Mouse (Mus musculus) forebrain, embryonic 12.5 days (tissue): ENCODE results near the gene Syne4. TPM values are rescaled to one million over a fixed set of nuclear protein-coding genes. Genes with fewer than 3 reads are reported as not detected.

Experiments
- ATAC-seq: fragments of 200-750 bp; cut with Nextera tagmentation; 2 replicates; pipeline ENCODE4 v1.8.0; 2017; ENCODE audit warnings: moderate TSS enrichment; ENCODE audit not compliant: low FRiP score
- H3K27ac ChIP-seq: fragments of 300-500 bp; sonication (generic); 2 replicates; pipeline ENCODE4 v1.5.1; 2016; ENCODE audit warnings: mild to moderate bottlenecking
- H3K27me3 ChIP-seq: fragments of 300-500 bp; sonication (generic); 2 replicates; pipeline ENCODE4 v1.6.1; 2016; ENCODE audit warnings: mild to moderate bottlenecking
- H3K36me3 ChIP-seq: fragments of 300-500 bp; sonication (generic); replicated peaks from 2 replicates; pipeline ENCODE4 v1.6.1; 2016; ENCODE audit warnings: mild to moderate bottlenecking
- H3K4me1 ChIP-seq: fragments of 300-500 bp; sonication (generic); 2 replicates; pipeline ENCODE4 v1.6.1; 2016
- H3K4me2 ChIP-seq: fragments of 300-500 bp; sonication (generic); 2 replicates; pipeline ENCODE4 v1.6.1; 2016; ENCODE audit warnings: mild to moderate bottlenecking, moderate library complexity
- H3K4me3 ChIP-seq: fragments of 300-500 bp; sonication (generic); replicated peaks from 2 replicates; pipeline ENCODE4 v1.5.1; 2016; ENCODE audit warnings: mild to moderate bottlenecking
- H3K9ac ChIP-seq: fragments of 300-500 bp; sonication (generic); 2 replicates; pipeline ENCODE4 v1.6.1; 2016; ENCODE audit warnings: mild to moderate bottlenecking
- H3K9me3 ChIP-seq: fragments of 300-500 bp; sonication (generic); 2 replicates; pipeline ENCODE4 v1.6.1; 2016
- WGBS: fragments of 180-500 bp; shearing (Covaris S2); methylation state at CpG from one replicate; pipeline ENCODE4 v1.1.7; 2016; 5-methylcytosine and 5-hydroxymethylcytosine counted together
- polyA plus RNA-seq: library from polyadenylated mRNA; unstranded; fragments of >200 nt; fragmentation: Nextera tagmentation; extraction: Ambion mirVana; gene quantifications from 2 replicates; pipeline ENCODE4 v1.2.1, GENCODE M21; 2016

The Syne4 gene
- polyA plus RNA-seq, 1 experiment from 2014 or later = 21.8 TPM

DNA sequence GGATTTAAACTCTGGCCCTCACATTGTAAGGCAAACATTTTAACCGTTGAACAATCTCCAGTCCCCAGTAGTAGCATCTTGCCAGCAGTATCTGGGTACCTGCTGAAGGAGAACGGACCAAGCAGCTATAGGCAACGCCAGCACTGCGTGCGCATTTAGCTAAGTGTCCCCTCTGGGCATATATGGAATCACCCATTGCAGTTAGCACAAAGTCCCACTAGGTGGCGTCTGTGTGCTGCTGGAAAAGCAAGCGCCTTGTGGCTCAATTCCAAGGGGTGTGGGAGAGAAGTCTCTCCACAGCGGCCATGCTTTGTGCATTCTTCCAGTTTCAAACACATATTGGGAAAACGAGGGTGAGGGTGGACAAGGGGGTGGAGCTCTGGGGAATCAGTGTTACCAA, 21.8 kb downstream of the Syne4 start:
- WGBS = 2% methylated on average over 9 of the region's 9 CpGs
- H3K27me3 ChIP-seq = peaks cover 48% of the 10 kb centered on the region
- H3K4me1 ChIP-seq = peaks cover 20% of the 10 kb centered on the region
- H3K9ac ChIP-seq = no peak overlapping the region; the same call in 1 of the 2 replicates
- no peak overlapping the region for H3K4me3 ChIP-seq
- H3K9me3 ChIP-seq = no peaks in the 10 kb centered on the region
- ATAC-seq = peak; percentile 57
- H3K27ac ChIP-seq = no peak overlapping the region
- peak overlapping the region; percentile 11; the same call in 1 of the 2 replicates for H3K4me2 ChIP-seq
- H3K36me3 ChIP-seq = no peaks in the 10 kb centered on the region

DNA sequence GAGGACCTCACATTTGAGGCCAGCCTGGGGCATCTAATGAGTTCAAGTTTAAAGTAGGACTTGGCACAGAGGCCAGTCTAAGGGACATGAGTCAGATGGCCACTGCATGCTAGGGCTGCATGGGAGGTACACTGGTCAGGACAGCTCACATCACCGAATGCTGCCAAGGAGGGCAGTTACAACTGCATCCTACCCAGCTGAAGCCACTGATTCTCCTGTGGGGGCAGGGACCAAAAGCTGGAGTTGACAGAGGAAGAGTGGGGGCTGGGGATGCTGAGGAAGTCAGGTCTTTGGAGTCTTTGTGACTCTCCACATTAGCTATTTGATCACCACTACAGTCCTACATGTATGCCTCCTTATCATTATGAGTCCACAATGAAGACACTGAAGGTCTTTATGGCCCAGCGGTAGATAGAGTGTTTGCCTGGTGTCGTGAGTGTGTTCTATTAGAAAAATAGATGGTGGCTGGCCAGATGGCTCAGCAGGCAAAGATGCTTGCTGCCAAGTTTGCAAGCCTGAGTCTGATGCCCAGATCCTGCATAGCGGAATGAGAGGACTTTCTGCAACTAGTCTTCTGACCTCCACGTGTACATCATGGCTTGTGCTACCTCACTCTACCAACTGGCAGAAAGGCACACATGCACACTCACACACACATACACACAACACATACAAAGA, 25.0 kb downstream of the Syne4 start:
- WGBS = 67% methylated on average over 5 of the region's 5 CpGs
- no peak overlapping the region for H3K27ac ChIP-seq
- no peak for ATAC-seq
- peaks cover 42% of the 10 kb centered on the region for H3K27me3 ChIP-seq
- no peaks in the 10 kb centered on the region for H3K36me3 ChIP-seq
- no peaks in the 10 kb centered on the region for H3K9me3 ChIP-seq
- H3K4me1 ChIP-seq = no peaks in the 10 kb centered on the region
- H3K9ac ChIP-seq = no peak overlapping the region
- no peak overlapping the region for H3K4me2 ChIP-seq
- no peak overlapping the region for H3K4me3 ChIP-seq

DNA sequence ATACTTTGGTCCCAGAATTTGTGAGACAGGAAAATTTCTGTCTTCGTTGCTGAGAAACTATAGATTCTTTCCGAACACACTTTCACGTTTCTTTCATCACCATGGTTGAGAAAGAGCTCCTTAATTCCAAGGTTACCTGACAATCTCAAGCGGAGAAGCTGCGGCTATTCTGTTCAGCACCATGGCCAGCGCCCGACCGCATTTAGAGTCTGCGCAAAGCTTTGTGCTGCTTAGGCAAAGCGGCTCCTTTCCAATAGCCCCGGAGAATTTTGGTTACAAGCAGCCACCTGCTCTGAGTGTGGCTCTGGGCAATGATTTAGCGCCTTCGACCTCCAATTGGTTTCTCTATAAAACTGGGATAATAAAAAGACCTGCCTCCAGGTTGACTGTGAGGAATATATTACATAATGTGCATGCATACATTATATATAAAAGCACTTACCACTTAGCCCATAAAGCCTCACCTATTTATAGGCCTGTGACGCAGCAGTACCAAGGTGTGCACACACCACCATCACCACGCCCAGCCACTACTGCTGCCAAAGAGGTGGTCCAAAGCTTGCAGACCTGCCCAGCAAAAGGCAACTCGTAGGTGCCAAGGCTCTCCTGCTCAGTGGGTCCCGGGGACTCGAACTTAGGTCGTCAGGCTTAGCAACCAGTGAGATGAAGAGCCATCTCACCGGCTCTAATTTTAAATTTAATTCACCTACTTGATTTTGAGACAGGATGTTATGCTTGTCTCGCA, 32.2 kb downstream of the Syne4 start:
- ATAC-seq = no peak
- H3K4me2 ChIP-seq = no peak overlapping the region
- WGBS = 30% methylated on average over 21 of the region's 21 CpGs
- H3K4me3 ChIP-seq = no peak overlapping the region
- H3K36me3 ChIP-seq = no peaks in the 10 kb centered on the region
- no peaks in the 10 kb centered on the region for H3K9me3 ChIP-seq
- H3K27me3 ChIP-seq = peaks cover 58% of the 10 kb centered on the region
- H3K27ac ChIP-seq = no peak overlapping the region
- no peak overlapping the region for H3K9ac ChIP-seq
- no peaks in the 10 kb centered on the region for H3K4me1 ChIP-seq

DNA sequence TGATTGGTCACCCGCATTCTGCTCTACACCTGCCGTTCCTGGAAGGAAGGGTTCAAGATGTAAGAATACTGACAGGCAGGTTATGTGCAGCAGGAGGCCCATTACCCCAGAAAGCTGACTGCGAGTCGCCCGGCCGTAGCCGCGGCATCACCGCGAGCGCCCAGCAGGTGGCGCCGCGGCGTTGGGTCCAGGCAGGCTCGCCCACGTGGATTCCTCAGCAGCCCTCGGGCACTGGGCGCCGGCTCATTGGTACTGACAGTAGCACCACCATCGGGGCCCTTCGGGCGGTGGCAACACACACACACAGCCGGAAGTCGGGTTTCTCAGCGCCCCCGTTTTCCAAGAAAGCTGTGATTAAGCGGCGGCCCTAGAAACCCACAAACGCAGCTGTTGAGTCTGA, 33.2 kb downstream of the Syne4 start:
- WGBS = 4% methylated on average over 30 of the region's 30 CpGs

DNA sequence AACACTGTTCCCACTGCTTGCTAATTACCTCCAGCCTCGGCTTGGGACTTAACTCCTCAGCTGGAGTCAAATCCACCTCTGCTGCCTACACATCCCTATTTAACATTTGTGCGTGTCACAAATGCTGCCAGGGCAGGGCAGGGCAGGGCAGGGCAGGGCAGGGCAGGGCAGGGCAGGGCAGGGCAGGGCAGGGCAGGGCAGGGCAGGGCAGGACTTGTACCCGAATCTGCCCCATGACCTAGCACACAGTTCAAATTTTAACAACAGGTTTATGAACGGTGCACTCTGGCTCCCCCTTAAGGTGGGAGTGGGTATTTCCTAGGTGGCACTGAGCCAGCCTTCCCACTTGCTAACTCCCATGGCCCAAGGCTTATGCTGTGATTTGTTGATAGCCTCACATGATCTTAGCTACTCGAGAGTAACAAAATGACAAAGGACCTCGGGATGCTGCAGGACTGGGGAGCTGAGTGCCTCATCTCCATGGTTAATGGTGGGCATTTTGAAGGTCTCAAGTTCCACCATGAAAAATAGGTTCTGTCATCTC, 38.7 kb downstream of the Syne4 start:
- peaks cover 13% of the 10 kb centered on the region for H3K36me3 ChIP-seq
- H3K27ac ChIP-seq = no peak overlapping the region
- ATAC-seq = peak; percentile 65
- H3K27me3 ChIP-seq = peaks cover 16% of the 10 kb centered on the region
- H3K4me2 ChIP-seq = no peak overlapping the region
- no peaks in the 10 kb centered on the region for H3K9me3 ChIP-seq
- H3K9ac ChIP-seq = no peak overlapping the region
- no peak overlapping the region for H3K4me3 ChIP-seq
- peaks cover 14% of the 10 kb centered on the region for H3K4me1 ChIP-seq
- WGBS = 18% methylated on average over 6 of the region's 6 CpGs

More for the DNA sequence above, 33.2 kb downstream of the Syne4 start:
- Histone ChIP-seq H3K27me3 (peaks cover 54% of the 10 kb centered on the region), H3K4me3 (peak overlapping the region; percentile 11; the same call in 1 of the 2 replicates), H3K4me1 (no peaks in the 10 kb centered on the region), H3K36me3 (no peaks in the 10 kb centered on the region), H3K27ac (no peak overlapping the region), H3K4me2 (peak overlapping the region; percentile 36), H3K9me3 (no peaks in the 10 kb centered on the region), H3K9ac (no peak overlapping the region)
- ATAC-seq = peak; percentile 75

DNA sequence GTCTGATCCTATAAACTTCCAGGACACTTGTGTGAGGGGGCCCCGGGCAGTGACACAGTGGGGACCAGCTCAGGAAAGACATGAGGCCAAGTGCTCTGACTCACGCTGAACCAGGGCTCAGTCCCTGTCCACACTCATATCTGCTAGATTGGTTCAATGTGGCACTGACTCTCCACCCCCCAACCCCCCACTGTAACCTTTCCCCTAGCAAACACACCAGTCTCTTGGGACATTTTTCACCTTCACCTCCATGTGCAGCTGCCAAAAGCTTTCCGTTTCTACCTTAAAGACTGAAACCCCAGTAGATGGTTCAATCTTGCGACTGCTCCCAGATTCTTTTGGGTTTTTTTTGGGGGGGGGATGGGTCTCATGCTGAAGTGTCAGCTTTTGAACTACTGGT, 39.5 kb downstream of the Syne4 start:
- H3K4me1 ChIP-seq = peaks cover 20% of the 10 kb centered on the region
- H3K9ac ChIP-seq = no peak overlapping the region
- no peak overlapping the region for H3K4me2 ChIP-seq
- peaks cover 13% of the 10 kb centered on the region for H3K36me3 ChIP-seq
- no peaks in the 10 kb centered on the region for H3K9me3 ChIP-seq
- H3K27me3 ChIP-seq = peaks cover 9% of the 10 kb centered on the region
- WGBS = 77% methylated on average over 4 of the region's 4 CpGs
- peak; percentile 49; the same call in 1 of the 2 replicates for ATAC-seq
- H3K4me3 ChIP-seq = no peak overlapping the region
- H3K27ac ChIP-seq = 0 out of 2 replicates have a peak overlapping the region, but pooled peaks have one; percentile 31

DNA sequence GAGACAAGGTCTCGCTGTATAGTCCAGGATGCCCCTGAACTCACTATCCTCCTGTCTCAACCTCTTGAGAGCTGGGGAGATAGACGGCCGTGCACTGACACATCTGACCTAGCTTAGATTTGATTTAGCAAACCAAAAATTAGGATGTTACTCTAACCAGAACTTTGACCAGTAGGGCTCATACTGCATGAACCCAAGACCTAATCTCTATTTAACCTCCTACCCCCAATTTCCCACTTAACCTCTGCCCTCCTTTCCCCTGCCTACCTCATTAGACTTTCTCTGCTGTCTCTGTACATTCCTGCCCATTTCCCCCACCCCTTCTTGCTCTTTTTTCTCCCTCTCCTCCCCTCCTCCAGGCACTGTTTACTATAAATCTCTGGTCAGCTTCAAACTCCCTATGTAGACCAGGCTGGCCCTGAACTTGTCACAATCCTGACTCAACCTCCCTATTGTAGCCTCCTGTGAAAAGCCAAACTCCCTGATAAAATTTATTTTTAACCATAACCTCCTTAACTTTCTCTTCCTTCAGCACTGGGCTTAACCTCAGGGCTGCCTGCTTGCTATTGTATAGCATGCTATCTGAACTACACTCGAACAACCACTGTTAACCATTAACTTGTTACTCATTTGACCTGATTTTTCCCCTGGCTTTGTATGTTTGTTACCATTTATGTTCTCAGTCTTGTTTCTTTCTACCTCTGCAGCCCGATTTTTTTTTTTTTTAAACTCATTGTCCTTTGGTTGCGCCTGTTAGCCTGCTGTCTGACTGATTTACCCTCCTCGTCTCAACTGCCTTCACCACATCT, 44.0 kb downstream of the Syne4 start:
- no peaks in the 10 kb centered on the region for H3K27me3 ChIP-seq
- H3K27ac ChIP-seq = no peak overlapping the region
- H3K4me3 ChIP-seq = no peak overlapping the region
- WGBS = 81% methylated on average over 7 of the region's 7 CpGs
- H3K4me2 ChIP-seq = no peak overlapping the region
- no peak overlapping the region for H3K9ac ChIP-seq
- no peaks in the 10 kb centered on the region; the same call in 1 of the 2 replicates for H3K9me3 ChIP-seq
- peaks cover 58% of the 10 kb centered on the region for H3K4me1 ChIP-seq
- no peak for ATAC-seq
- peaks cover 29% of the 10 kb centered on the region for H3K36me3 ChIP-seq

DNA sequence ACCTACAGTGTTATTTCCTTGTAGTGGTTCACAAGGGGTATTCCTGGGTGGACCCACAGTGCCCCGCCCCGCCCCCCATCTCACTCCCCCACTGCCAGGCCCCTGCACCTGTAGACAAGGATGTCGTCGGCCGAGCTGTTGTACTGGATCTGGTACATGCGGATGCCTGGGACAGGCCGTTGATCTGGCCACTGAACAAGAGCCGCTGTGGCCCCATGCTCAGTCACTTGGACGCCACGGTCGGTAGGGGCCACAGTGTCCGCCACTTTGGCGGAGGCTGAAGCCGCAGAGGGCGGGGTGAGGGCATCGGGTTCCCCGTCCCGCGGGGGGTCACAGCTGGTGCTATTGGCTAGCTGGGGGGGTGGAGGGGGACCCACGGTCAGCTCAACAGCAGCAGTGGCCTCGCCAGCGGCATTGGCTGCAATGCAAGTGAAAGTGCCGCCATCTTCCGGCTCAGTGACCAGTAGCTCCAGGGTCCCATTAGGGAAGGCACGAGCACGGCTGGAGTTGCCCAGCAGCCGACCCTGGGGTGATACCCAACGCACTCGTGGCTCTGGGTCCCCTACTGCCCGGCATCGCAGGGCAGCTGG, 44.8 kb downstream of the Syne4 start:
- Histone ChIP-seq H3K9ac (no peak overlapping the region), H3K4me3 (no peak overlapping the region), H3K9me3 (no peaks in the 10 kb centered on the region; the same call in 1 of the 2 replicates), H3K4me2 (no peak overlapping the region), H3K4me1 (peaks cover 51% of the 10 kb centered on the region), H3K27ac (no peak overlapping the region), H3K27me3 (peaks cover 8% of the 10 kb centered on the region; the same call in 1 of the 2 replicates), H3K36me3 (peaks cover 29% of the 10 kb centered on the region)
- 93% methylated on average over 31 of the region's 31 CpGs for WGBS
- no peak for ATAC-seq

DNA sequence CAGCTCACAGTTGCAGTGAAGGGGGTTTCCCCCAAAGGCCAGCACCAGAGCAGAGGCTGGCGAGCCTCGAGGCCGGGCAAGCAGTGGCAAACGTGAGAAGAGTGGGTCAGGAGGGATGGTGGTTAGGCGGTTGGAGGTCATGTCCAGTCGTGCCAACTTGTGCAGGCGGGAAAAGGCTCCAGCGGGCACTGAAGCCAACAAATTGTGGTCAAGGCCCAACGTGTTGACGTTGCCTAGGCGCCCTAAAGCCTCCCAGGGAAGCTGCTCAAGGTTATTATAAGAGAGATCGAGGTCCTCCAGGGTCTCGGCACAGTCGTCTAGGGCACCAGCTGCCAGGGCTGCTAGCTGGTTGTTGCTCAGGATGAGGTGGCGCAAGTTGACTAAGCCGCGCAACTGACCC, 45.4 kb downstream of the Syne4 start:
- Histone ChIP-seq H3K4me1 (peaks cover 49% of the 10 kb centered on the region), H3K36me3 (peaks cover 26% of the 10 kb centered on the region), H3K27me3 (peaks cover 14% of the 10 kb centered on the region; the same call in 1 of the 2 replicates), H3K4me2 (no peak overlapping the region), H3K27ac (no peak overlapping the region), H3K9me3 (no peaks in the 10 kb centered on the region; the same call in 1 of the 2 replicates), H3K4me3 (no peak overlapping the region), H3K9ac (no peak overlapping the region)
- ATAC-seq = no peak
- WGBS = 93% methylated on average over 17 of the region's 17 CpGs

DNA sequence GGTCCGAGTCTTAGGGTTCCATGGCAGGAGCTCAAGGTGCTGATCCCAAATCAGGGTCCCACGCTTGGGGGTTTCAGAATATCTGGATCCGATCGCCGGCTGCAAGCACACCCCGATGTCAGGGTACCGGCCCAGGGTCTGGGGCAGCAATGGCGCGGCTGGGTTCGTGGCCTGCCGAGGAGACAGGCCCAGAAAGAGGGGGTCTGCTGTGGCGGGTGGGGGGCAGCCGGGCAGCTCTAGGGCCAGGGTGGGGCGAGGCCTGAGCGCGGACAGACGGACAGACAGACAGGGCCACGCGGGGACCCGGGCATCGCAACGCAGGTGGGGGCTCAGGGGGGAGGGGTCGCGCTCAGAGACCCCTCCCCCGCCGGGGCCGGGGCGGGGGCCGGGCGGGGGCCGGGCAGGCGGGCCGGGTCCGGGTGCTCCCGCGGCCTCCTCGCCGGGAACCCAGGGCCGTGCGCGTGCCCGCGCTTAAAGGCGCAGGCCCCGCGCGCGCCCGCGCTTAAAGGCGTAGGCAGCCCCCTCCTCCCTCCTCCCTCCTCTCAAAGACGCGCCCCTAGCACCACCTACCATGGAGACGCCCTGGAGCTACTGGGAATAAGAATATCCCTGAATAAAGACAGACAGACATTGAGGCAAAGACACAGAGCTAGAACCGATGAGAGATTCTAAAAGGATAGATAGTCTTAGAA, 48.2 kb downstream of the Syne4 start, which contains the start of gene Lrfn3:
Gene Lrfn3 (minus strand): TSS at position 121 of the 692 bp plus-strand sequence.
- H3K4me1 ChIP-seq = peaks cover 49% of the 10 kb centered on the region
- peaks cover 16% of the 10 kb centered on the region for H3K36me3 ChIP-seq
- peak within 1 kb of the TSS; percentile 87 for H3K4me2 ChIP-seq
- peak within 1 kb of the TSS; percentile 93 for H3K9ac ChIP-seq
- 2% methylated on average over 31 of the region's 55 CpGs for WGBS
- H3K27me3 ChIP-seq = peaks cover 22% of the 10 kb centered on the region
- no peaks in the 10 kb centered on the region; the same call in 1 of the 2 replicates for H3K9me3 ChIP-seq
- peak; percentile 82 for ATAC-seq
- H3K4me3 ChIP-seq = peak within 1 kb of the TSS; percentile 83
- peak within 1 kb of the TSS; percentile 42; the same call in 1 of the 2 replicates for H3K27ac ChIP-seq

DNA sequence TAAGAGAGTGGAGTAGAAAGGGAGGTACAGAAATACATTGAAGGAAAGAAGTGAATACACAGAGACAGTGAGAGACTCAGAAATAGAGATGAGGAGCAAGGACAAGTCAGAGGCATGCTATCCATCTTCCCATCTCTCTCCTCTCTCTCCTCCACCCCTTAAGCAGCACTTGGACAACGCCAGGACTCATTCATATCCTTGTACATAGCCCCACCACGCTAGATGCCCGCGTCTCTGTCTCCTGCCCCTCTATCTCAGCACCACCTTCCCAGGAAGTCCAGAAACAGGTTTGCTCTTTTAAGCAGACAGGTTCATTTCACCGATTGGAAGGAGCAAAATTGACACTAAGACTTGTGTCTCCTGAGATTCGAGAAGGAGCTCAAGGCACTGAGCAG, 48.7 kb downstream of the Syne4 start:
- peaks cover 16% of the 10 kb centered on the region for H3K36me3 ChIP-seq
- H3K9ac ChIP-seq = peak overlapping the region; percentile 93
- H3K27me3 ChIP-seq = peaks cover 22% of the 10 kb centered on the region
- H3K4me2 ChIP-seq = peak overlapping the region; percentile 87
- ATAC-seq = 0 out of 2 replicates have a peak, but pooled peaks have one; percentile 22
- 69% methylated on average over 6 of the region's 6 CpGs for WGBS
- H3K4me3 ChIP-seq = peak overlapping the region; percentile 83
- H3K9me3 ChIP-seq = no peaks in the 10 kb centered on the region; the same call in 1 of the 2 replicates
- H3K27ac ChIP-seq = no peak overlapping the region
- peaks cover 47% of the 10 kb centered on the region for H3K4me1 ChIP-seq
